Mouse (Mus musculus) myocyte (in vitro differentiated cells): ENCODE measurements around the gene Cdc42se1. TPM values are rescaled to one million over a fixed set of nuclear protein-coding genes. Genes with fewer than 3 reads are reported as not detected.

Experiments
- H3K27me3 ChIP-seq: one replicate; pipeline ENCODE4 v1.6.1; 2011; ENCODE audit not compliant: control insufficient read depth, insufficient read depth, insufficient read length
- H3K36me3 ChIP-seq: one replicate; pipeline ENCODE4 v1.6.1; 2011; ENCODE audit not compliant: control insufficient read depth, insufficient read depth
- H3K4me2 ChIP-seq: one replicate; pipeline ENCODE4 v1.6.1; 2011; ENCODE audit warnings: low read depth, control low read depth
- H3K4me3 ChIP-seq: one replicate; pipeline ENCODE4 v1.5.1; 2011; ENCODE audit warnings: mild to moderate bottlenecking, control low read depth, moderate library complexity
- H3K79me2 ChIP-seq: one replicate; pipeline ENCODE4 v1.6.1; 2011; ENCODE audit not compliant: control insufficient read depth, insufficient read depth
- H3ac ChIP-seq: one replicate; pipeline ENCODE4 v1.6.1; 2011; ENCODE audit not compliant: control insufficient read depth, insufficient read length
- CEBPB ChIP-seq: IDR thresholded peaks from 2 replicates; pipeline ENCODE4 v1.6.1; 2011; ENCODE audit warnings: mild to moderate bottlenecking, moderate library complexity; ENCODE audit not compliant: poor library complexity, insufficient read depth, severe bottlenecking
- E2F4 ChIP-seq: IDR thresholded peaks from one replicate; pipeline ENCODE4 v1.6.1; 2011; ENCODE audit warnings: mild to moderate bottlenecking, control low read depth, moderate library complexity; ENCODE audit not compliant: insufficient read depth
- MAX ChIP-seq: IDR thresholded peaks from one replicate; pipeline ENCODE4 v1.6.1; 2011; ENCODE audit warnings: low read depth, mild to moderate bottlenecking, control low read depth
- MYOD1 ChIP-seq, 3 experiments: IDR thresholded peaks; one replicate each; pipeline ENCODE4 v1.6.1; 2011; ENCODE audit warnings: control low read depth in 2 of 3, low read depth in 2 of 3, mild to moderate bottlenecking in 2 of 3, moderate library complexity in 1 of 3; ENCODE audit not compliant: insufficient read length in 2 of 3, control insufficient read depth in 1 of 3
- MYOG ChIP-seq, 3 experiments: IDR thresholded peaks; one replicate each; pipeline ENCODE4 v1.6.1; 2011; ENCODE audit warnings: control low read depth in 2 of 3, low read depth in 2 of 3, mild to moderate bottlenecking in 2 of 3; ENCODE audit not compliant: insufficient read length in 2 of 3, control insufficient read depth in 1 of 3, insufficient read depth in 1 of 3
- POLR2A ChIP-seq: IDR thresholded peaks from one replicate; pipeline ENCODE4 v1.6.1; 2011; ENCODE audit warnings: low read depth, mild to moderate bottlenecking, control low read depth, moderate library complexity; ENCODE audit not compliant: insufficient read length
- POLR2AphosphoS2 ChIP-seq: IDR thresholded peaks from one replicate; pipeline ENCODE4 v1.6.1; 2011; ENCODE audit warnings: low read depth, control low read depth; ENCODE audit not compliant: insufficient read length
- REST ChIP-seq: IDR thresholded peaks from one replicate; pipeline ENCODE4 v1.6.1; 2011; ENCODE audit warnings: mild to moderate bottlenecking, control low read depth, moderate library complexity; ENCODE audit not compliant: insufficient read depth, insufficient read length
- SRF ChIP-seq: IDR thresholded peaks from one replicate; pipeline ENCODE4 v1.6.1; 2011; ENCODE audit warnings: low read depth; ENCODE audit not compliant: control insufficient read depth, insufficient read length
- TCF12 ChIP-seq: IDR thresholded peaks from one replicate; pipeline ENCODE4 v1.6.1; 2011; ENCODE audit warnings: mild to moderate bottlenecking, control low read depth; ENCODE audit not compliant: poor library complexity, insufficient read depth, severe bottlenecking
- TCF3 ChIP-seq: IDR thresholded peaks from one replicate; pipeline ENCODE4 v1.6.1; 2011; ENCODE audit warnings: low read depth, control low read depth; ENCODE audit not compliant: insufficient read length
- USF1 ChIP-seq: IDR thresholded peaks from one replicate; pipeline ENCODE4 v1.6.1; 2011; ENCODE audit warnings: low read depth, mild to moderate bottlenecking, control low read depth, moderate library complexity
- polyA plus RNA-seq: library from polyadenylated mRNA; unstranded; fragments of >200 nt; fragmentation: generic; extraction: Trizol; gene quantifications from one replicate; pipeline ENCODE4 v1.2.1, GENCODE M21; 2012; ENCODE audit warnings: missing spikeins

The Cdc42se1 gene
- polyA plus RNA-seq, 1 experiment: 61.5 TPM

GRCm38 (mm10) chr3:95261975-95262374 lies 33.4 kb downstream of the Cdc42se1 start:
- Histone ChIP-seq H3ac (no peak overlapping the region), H3K79me2 (no peaks in the 10 kb centered on the region), H3K4me3 (no peak overlapping the region), H3K36me3 (peaks cover 42% of the 10 kb centered on the region), H3K27me3 (no peaks in the 10 kb centered on the region), H3K4me2 (no peak overlapping the region)
- TF ChIP-seq POLR2AphosphoS2 (no peak), TCF3 (no peak), SRF (no peak), USF1 (no peak), CEBPB (no peak), MYOD1 (IDR thresholded peaks at IDR 0.05; ENCODE audit: control insufficient read depth in 1 of 3, insufficient read length in 2 of 3, low read depth in 2 of 3) (no peak), E2F4 (no peak), POLR2A (no peak), MYOG (IDR thresholded peaks at IDR 0.05; ENCODE audit: control insufficient read depth in 1 of 3, insufficient read depth in 1 of 3, insufficient read length in 2 of 3, low read depth in 2 of 3) (no peak), REST (no peak), MAX (no peak), TCF12 (no peak)

- Histone ChIP-seq H3K79me2 (no peaks in the 10 kb centered on the region), H3ac (no peak overlapping the region), H3K36me3 (peaks cover 41% of the 10 kb centered on the region), H3K27me3 (no peaks in the 10 kb centered on the region), H3K4me3 (no peak overlapping the region), H3K4me2 (no peak overlapping the region)
- TF ChIP-seq CEBPB: no peak
- no peak for TF ChIP-seq TCF3
- no peak for TF ChIP-seq MAX
- TF ChIP-seq E2F4: no peak
- TF ChIP-seq TCF12: no peak
- no peak for TF ChIP-seq POLR2AphosphoS2
- no peak for TF ChIP-seq MYOG (IDR thresholded peaks at IDR 0.05; ENCODE audit: control insufficient read depth in 1 of 3, insufficient read depth in 1 of 3, insufficient read length in 2 of 3, low read depth in 2 of 3)
- no peak for TF ChIP-seq SRF
- no peak for TF ChIP-seq MYOD1 (IDR thresholded peaks at IDR 0.05; ENCODE audit: control insufficient read depth in 1 of 3, insufficient read length in 2 of 3, low read depth in 2 of 3)
- TF ChIP-seq REST: no peak
- TF ChIP-seq USF1: no peak
- TF ChIP-seq POLR2A: no peak
These were observed 34.7 kb downstream of the Cdc42se1 start for GRCm38 (mm10) chr3:95263089-95263739.

- Histone ChIP-seq H3K4me2 (no peak overlapping the region), H3K4me3 (no peak overlapping the region)
- TF ChIP-seq MYOD1 (IDR thresholded peaks at IDR 0.05; ENCODE audit: control insufficient read depth in 1 of 3, insufficient read length in 2 of 3, low read depth in 2 of 3) (no peak), TCF12 (no peak), REST (no peak), SRF (no peak), TCF3 (no peak), USF1 (no peak), E2F4 (no peak), POLR2AphosphoS2 (no peak), MYOG (IDR thresholded peaks at IDR 0.05; ENCODE audit: control insufficient read depth in 1 of 3, insufficient read depth in 1 of 3, insufficient read length in 2 of 3, low read depth in 2 of 3) (no peak), CEBPB (no peak), MAX (no peak), POLR2A (no peak)
These were observed 36.2 kb downstream of the Cdc42se1 start for GRCm38 (mm10) chr3:95264724-95265123.

GRCm38 (mm10) chr3:95266052-95266451 lies 37.5 kb downstream of the Cdc42se1 start:
- peaks cover 26% of the 10 kb centered on the region for H3K36me3 ChIP-seq
- no peak overlapping the region for H3ac ChIP-seq
- H3K4me3 ChIP-seq: no peak overlapping the region
- peaks cover 4% of the 10 kb centered on the region for H3K79me2 ChIP-seq
- TF ChIP-seq TCF12 (no peak), MYOG (IDR thresholded peaks at IDR 0.05; ENCODE audit: control insufficient read depth in 1 of 3, insufficient read depth in 1 of 3, insufficient read length in 2 of 3, low read depth in 2 of 3) (no peak)
- H3K27me3 ChIP-seq: no peaks in the 10 kb centered on the region
- H3K4me2 ChIP-seq: no peak overlapping the region

More at GRCm38 (mm10) chr3:95264724-95265123, 36.2 kb downstream of the Cdc42se1 start:
- no peak overlapping the region for H3ac ChIP-seq
- peaks cover 30% of the 10 kb centered on the region for H3K36me3 ChIP-seq
- no peaks in the 10 kb centered on the region for H3K27me3 ChIP-seq
- no peaks in the 10 kb centered on the region for H3K79me2 ChIP-seq

DNA sequence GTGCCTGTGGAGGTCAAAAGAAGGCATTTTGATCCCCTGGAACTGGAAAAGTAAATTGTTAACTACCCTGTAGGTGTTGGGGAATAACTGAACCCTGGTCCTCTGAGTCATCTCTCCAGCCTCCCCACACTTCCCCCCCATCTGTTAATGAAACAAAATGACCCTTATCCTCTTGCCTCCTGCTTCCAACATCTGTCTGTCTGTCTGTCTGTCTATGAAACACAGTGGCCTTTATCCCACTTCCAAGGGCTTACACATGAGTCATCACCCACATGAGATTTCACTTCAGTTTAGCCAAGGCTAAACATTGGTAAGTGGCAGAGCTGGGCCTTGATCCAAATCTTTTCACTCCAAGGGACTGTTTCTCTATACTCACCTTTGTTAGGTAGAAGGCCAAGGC lies 39.3 kb downstream of the Cdc42se1 start:
- H3ac ChIP-seq: no peak overlapping the region
- no peak overlapping the region for H3K4me2 ChIP-seq
- H3K79me2 ChIP-seq: peaks cover 5% of the 10 kb centered on the region
- TF ChIP-seq CEBPB (no peak), MYOD1 (IDR thresholded peaks at IDR 0.05; ENCODE audit: control insufficient read depth in 1 of 3, insufficient read length in 2 of 3, low read depth in 2 of 3) (no peak), E2F4 (no peak), POLR2A (no peak), TCF12 (no peak), MYOG (IDR thresholded peaks at IDR 0.05; ENCODE audit: control insufficient read depth in 1 of 3, insufficient read depth in 1 of 3, insufficient read length in 2 of 3, low read depth in 2 of 3) (no peak), MAX (no peak), POLR2AphosphoS2 (no peak), REST (no peak), TCF3 (no peak), SRF (no peak), USF1 (no peak)
- H3K4me3 ChIP-seq: no peak overlapping the region
- peaks cover 14% of the 10 kb centered on the region for H3K36me3 ChIP-seq
- no peaks in the 10 kb centered on the region for H3K27me3 ChIP-seq
